Mouse (Mus musculus) olfactory bulb, adult 2 months (tissue): ENCODE results near the gene Ankrd60.

Experiments used
- CTCF ChIP-seq: fragments of 200-500 bp; IDR thresholded peaks from 2 replicates; pipeline ENCODE4 v1.5.1; 2012; ENCODE audit warnings: low read depth, mild to moderate bottlenecking, low read length, moderate library complexity; ENCODE audit not compliant: insufficient read depth
- POLR2A ChIP-seq: fragments of 200-500 bp; IDR thresholded peaks from 2 replicates; pipeline ENCODE4 v1.6.1; 2012; ENCODE audit warnings: mild to moderate bottlenecking, low read depth, low read length, moderate library complexity; ENCODE audit not compliant: insufficient read depth

- TF ChIP-seq POLR2A = no peak
- TF ChIP-seq CTCF = no peak
Observed at GRCm38 (mm10) chr2:173532711-173533462, 45.3 kb downstream of the Ankrd60 start.
